Mouse (Mus musculus): Measurements from ENCODE around the gene Gm20388.

GRCm38 (mm10) chr8:123062721-123063120 is 3152.1 kb downstream of the Gm20388 start, which contains the start of gene Spg7:
- TF ChIP-seq POLR2A (IDR thresholded peaks at IDR 0.05; ENCODE audit: extremely low read depth, insufficient read depth, low read length), result no peak
- TF ChIP-seq CTCF (IDR thresholded peaks at IDR 0.05; ENCODE audit: extremely low read depth, insufficient read depth, low read length), result no peak

Measured in cortical plate, adult 2 months (tissue).